Mouse (Mus musculus) CH12.LX (cell line): ENCODE results near the gene Dmac2. TPM values are rescaled to one million over a fixed set of nuclear protein-coding genes. Genes with fewer than 3 reads are reported as not detected.
"Not testable (repeated sequence)": the region's sequence is repeated elsewhere in the genome, so short reads cannot be mapped to it uniquely, and the experiment has no call there.

Experiments used
- DNase-seq: peaks from one replicate; pipeline ENCODE4 v3.0.0-alpha.2; 2013; ENCODE audit errors: extremely low read depth
- H3K27ac ChIP-seq: 2 replicates; pipeline ENCODE4 v1.5.1; 2012; ENCODE audit warnings: low read depth, mild to moderate bottlenecking, control low read depth, moderate library complexity; ENCODE audit not compliant: insufficient read depth
- H3K27me3 ChIP-seq: replicated peaks from 2 replicates; pipeline ENCODE3; 2012; ENCODE audit warnings: inconsistent platforms
- H3K36me3 ChIP-seq, 2 experiments: replicated peaks in 1 of 2; 2 replicates each; pipeline versions ENCODE3 to v1.6.1; 2012; ENCODE audit warnings: inconsistent platforms in 1 of 2, low read length in 1 of 2, mild to moderate bottlenecking in 1 of 2, mixed read lengths in 1 of 2, moderate library complexity in 1 of 2; ENCODE audit not compliant: control insufficient read depth in 1 of 2, insufficient read depth in 1 of 2
- H3K4me1 ChIP-seq, 2 experiments: 2 replicates each; pipeline ENCODE4 v1.6.1; 2012; ENCODE audit warnings: inconsistent platforms in 1 of 2, moderate library complexity in 1 of 2; ENCODE audit not compliant: insufficient read depth in 2 of 2, control insufficient read depth in 1 of 2
- H3K4me2 ChIP-seq: 2 replicates; pipeline ENCODE4 v1.6.1; 2012; ENCODE audit warnings: low read depth, mild to moderate bottlenecking, control low read depth; ENCODE audit not compliant: poor library complexity, insufficient read depth, severe bottlenecking
- H3K4me3 ChIP-seq, 3 experiments: fragments of 150-350 bp in 1 of 3; sonication (generic) in 1 of 3; replicated peaks in 1 of 3; 2 replicates each; pipeline versions ENCODE3 to v1.5.1; 2011 to 2012; ENCODE audit warnings: low read depth in 2 of 3, low read length in 2 of 3, mild to moderate bottlenecking in 2 of 3, moderate library complexity in 2 of 3, control low read depth in 1 of 3, improper control_type of control experiment in 1 of 3, inconsistent platforms in 1 of 3, mixed read lengths in 1 of 3; ENCODE audit not compliant: poor library complexity in 1 of 3
- H3K79me2 ChIP-seq: replicated peaks from 2 replicates; pipeline ENCODE4 v1.6.1; 2012; ENCODE audit warnings: mild to moderate bottlenecking, moderate library complexity; ENCODE audit not compliant: control insufficient read depth, poor library complexity, insufficient read depth, severe bottlenecking; ENCODE audit errors: extremely low read depth
- H3K9ac ChIP-seq: 2 replicates; pipeline ENCODE4 v1.6.1; 2012; ENCODE audit warnings: low read depth, mild to moderate bottlenecking, control low read depth, moderate library complexity; ENCODE audit not compliant: insufficient read depth
- H3K9me3 ChIP-seq: replicated peaks from 2 replicates; pipeline ENCODE3; 2012; ENCODE audit warnings: low read length, inconsistent platforms, mixed read lengths
- CTCF ChIP-seq, 2 experiments: IDR thresholded peaks in 1 of 2; conservative IDR thresholded peaks in 1 of 2; 2 replicates each; pipeline ENCODE4 v1.5.1; 2011 to 2012; ENCODE audit warnings: low read depth in 2 of 2, low read length in 2 of 2, improper control_type of control experiment in 1 of 2, inconsistent platforms in 1 of 2, mild to moderate bottlenecking in 1 of 2, moderate library complexity in 1 of 2
- E2F4 ChIP-seq: IDR thresholded peaks from 2 replicates; pipeline ENCODE4 v1.6.1; 2011; ENCODE audit warnings: low read depth, low read length, improper control_type of control experiment; ENCODE audit not compliant: insufficient replicate concordance
- GABPA ChIP-seq: IDR thresholded peaks from 2 replicates; pipeline ENCODE4 v1.6.1; 2012; ENCODE audit warnings: low read depth, low read length, improper control_type of control experiment, inconsistent platforms; ENCODE audit not compliant: insufficient replicate concordance
- KAT2A ChIP-seq: IDR thresholded peaks from 2 replicates; pipeline ENCODE4 v1.6.1; 2012; ENCODE audit warnings: low read length, improper control_type of control experiment, inconsistent platforms; ENCODE audit not compliant: insufficient replicate concordance
- MAZ ChIP-seq: IDR thresholded peaks from 2 replicates; pipeline ENCODE4 v1.6.1; 2012; ENCODE audit warnings: low read depth, mild to moderate bottlenecking, inconsistent platforms, low read length, improper control_type of control experiment, moderate library complexity
- MEF2A ChIP-seq: IDR thresholded peaks from 2 replicates; pipeline ENCODE4 v1.6.1; 2014; ENCODE audit warnings: low read depth, mild to moderate bottlenecking, inconsistent platforms, low read length, improper control_type of control experiment, borderline replicate concordance
- NRF1 ChIP-seq: IDR thresholded peaks from 2 replicates; pipeline ENCODE4 v1.6.1; 2014; ENCODE audit warnings: low read depth, mild to moderate bottlenecking, inconsistent platforms, low read length, improper control_type of control experiment, moderate library complexity
- RAD21 ChIP-seq: IDR thresholded peaks from 2 replicates; pipeline ENCODE4 v1.6.1; 2011; ENCODE audit warnings: low read depth, mild to moderate bottlenecking, low read length, improper control_type of control experiment, moderate library complexity
- SIN3A ChIP-seq: IDR thresholded peaks from 2 replicates; pipeline ENCODE4 v1.6.1; 2012; ENCODE audit warnings: low read length, improper control_type of control experiment, inconsistent platforms
- TBP ChIP-seq: conservative IDR thresholded peaks from 2 replicates; pipeline ENCODE4 v1.6.1; 2011; ENCODE audit warnings: low read depth, low read length, improper control_type of control experiment
- TCF12 ChIP-seq: IDR thresholded peaks from 2 replicates; pipeline ENCODE4 v1.6.1; 2014; ENCODE audit warnings: low read depth, mild to moderate bottlenecking, inconsistent platforms, low read length, improper control_type of control experiment
- UBTF ChIP-seq: IDR thresholded peaks from 2 replicates; pipeline ENCODE4 v1.6.1; 2012; ENCODE audit warnings: low read depth, mild to moderate bottlenecking, inconsistent platforms, low read length, improper control_type of control experiment, moderate library complexity
- USF1 ChIP-seq: IDR thresholded peaks from 2 replicates; pipeline ENCODE4 v1.6.1; 2014; ENCODE audit warnings: low read depth, mild to moderate bottlenecking, inconsistent platforms, low read length, improper control_type of control experiment
- dilution Hi-C: fragments of 300-500 bp; cut with MboI; formaldehyde crosslinking; loops from 2 replicates; pipeline ENCODE4 v1.14.3; 2020; ENCODE audit warnings: low sequenced_read_pairs; ENCODE audit not compliant: extremely low pct_unique_long_range_greater_than_20kb, extremely low pct_ligation_motif_present
- in situ Hi-C: fragments of 300-500 bp; cut with MboI; formaldehyde crosslinking; loops from 3 replicates; pipeline ENCODE4 v1.14.3; 2019; ENCODE audit warnings: low sequenced_read_pairs, low pct_ligation_motif_present, low pct_unique_long_range_greater_than_20kb, mixed read lengths
- polyA plus RNA-seq: library from polyadenylated mRNA; unstranded; fragments of >175 nt; gene quantifications from 2 replicates; pipeline ENCODE4 v1.2.1, GENCODE M21; 2012; ENCODE audit warnings: low read depth; ENCODE audit not compliant: insufficient read length
- total RNA-seq, 2 experiments: library from RNA; depleted of rRNA; stranded (reverse); fragments of 300-350 nt in 1 of 2; fragments of >200 nt in 1 of 2; gene quantifications; 2 replicates each; pipeline ENCODE4 v1.2.3; 2012 to 2014

The Dmac2 gene
- total and polyA plus RNA-seq, 3 experiments = 18.7 to 35.0 (median 19.8) TPM

- Histone ChIP-seq H3K4me2 (0 out of 2 replicates have a peak overlapping the region, but pooled peaks have one; percentile 15), H3K4me1 (peaks cover 5 to 25% of the 10 kb centered on the region in 2 experiments)
- H3K9ac ChIP-seq, H3K9me3 ChIP-seq, H3K27me3 ChIP-seq, H3K79me2 ChIP-seq, H3K27ac ChIP-seq, H3K36me3 ChIP-seq, H3K4me3 ChIP-seq, in situ Hi-C loops, dilution Hi-C loops: not testable (repeated sequence)
- DNase-seq = peak; percentile 38
These were observed 42.3 kb upstream of the Dmac2 start for GRCm38 (mm10) chr7:25576793-25577437.

GRCm38 (mm10) chr7:25579441-25579840, 39.8 kb upstream of the Dmac2 start:
- in situ Hi-C loops (no loop called here), dilution Hi-C loops (no loop called here)
- no peak for DNase-seq
- Histone ChIP-seq H3K27ac (no peak overlapping the region), H3K4me1 (peaks cover 5 to 29% of the 10 kb centered on the region in 2 experiments), H3K4me2 (no peak overlapping the region), H3K27me3 (peaks cover 3% of the 10 kb centered on the region), H3K79me2 (no peaks in the 10 kb centered on the region), H3K9ac (no peak overlapping the region), H3K9me3 (peaks cover 13% of the 10 kb centered on the region), H3K36me3 (no peaks in the 10 kb centered on the region), H3K4me3 (no peak overlapping the region)
- TF ChIP-seq GABPA (no peak), MEF2A (no peak), TBP (no peak), KAT2A (no peak), TCF12 (no peak), E2F4 (no peak), NRF1 (no peak), UBTF (no peak), SIN3A (no peak), RAD21 (no peak), USF1 (no peak), MAZ (no peak), CTCF (conservative IDR thresholded peaks at IDR 0.05 in 1 of 2, IDR thresholded peaks at IDR 0.05 in 1 of 2; ENCODE audit: low read depth in 2 of 2, low read length in 2 of 2) (no peak)
